ENCODE assay signal across 9 mouse cellular contexts in the genomic region with DNA sequence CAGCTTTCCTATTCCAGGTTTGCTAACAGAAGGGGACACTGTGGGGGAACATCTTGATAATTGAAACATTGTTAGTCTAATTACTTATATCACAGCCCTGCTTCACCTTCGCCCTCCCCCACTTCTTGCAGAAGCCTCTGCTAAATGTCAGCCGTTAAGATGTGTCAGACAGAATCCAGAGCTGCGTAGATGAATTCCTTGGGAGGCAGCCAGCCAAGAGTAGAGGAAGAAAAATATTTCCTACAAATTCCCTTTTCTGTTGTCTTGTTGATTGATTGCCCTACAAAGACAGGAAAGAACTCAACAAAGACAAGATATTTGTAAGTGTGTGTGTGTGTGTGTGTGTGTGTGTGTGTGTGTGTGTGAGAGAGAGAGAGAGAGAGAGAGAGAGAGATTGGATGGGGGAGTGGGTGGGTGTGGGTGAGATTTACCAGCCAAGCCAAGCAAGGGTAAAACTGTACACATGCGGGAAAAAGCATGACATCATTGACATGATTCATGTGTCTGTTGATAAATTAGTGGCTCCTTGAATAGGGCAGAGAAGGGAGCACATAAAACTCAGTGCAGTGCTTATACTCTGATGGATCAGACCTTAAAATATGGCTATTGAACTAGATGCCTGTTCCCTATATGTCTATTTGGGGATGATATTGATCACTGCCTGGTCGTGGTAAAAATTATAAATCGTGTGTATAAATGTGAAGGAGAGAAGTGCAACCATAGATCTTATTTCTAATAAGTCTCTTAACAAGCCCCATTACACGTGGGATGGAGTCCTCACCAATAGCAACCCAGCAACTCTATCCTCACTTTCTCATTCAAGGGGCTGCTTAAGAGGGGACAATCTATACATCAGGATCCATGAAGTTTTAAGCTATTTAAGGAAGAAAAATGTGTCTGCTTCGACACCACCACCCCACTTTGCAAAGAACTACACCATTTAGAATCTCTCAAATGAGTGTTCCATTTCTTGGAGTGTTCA.
A peak's percentile ranks its signal among the peaks of the same experiment; 100 is the strongest.
DNase-seq lines count a peak whose midpoint lies in the region; ATAC-seq lines count a peak whose summit lies in the region.
"Had no signal": no experiment of that assay in that cellular context is flagged by ENCODE, and none has a peak within 500 bp of the region (broad histone marks: within the 10 kb centered on the region; RNA-seq: fewer than 3 reads in every experiment).

No protein-coding gene starts in this region.

- DNase-seq in forebrain, embryonic 14.5 days (ENCODE audit: low spot score) = peak; percentile 75
- peak; percentile 18 for DNase-seq in urinary bladder, postnatal 14 days (ENCODE audit: low spot score)
- no peak for DNase-seq in urinary bladder, postnatal 10 days (ENCODE audit: low spot score)
- peak; percentile 77 for DNase-seq in kidney, postnatal 10 days
- no peak for DNase-seq in thymus, adult 18-20 months
- no peak for DNase-seq in spleen, adult 18-20 months

- no peak overlapping the region for H3K9ac ChIP-seq in forebrain, embryonic 14.5 days (ENCODE audit: low read length)
- H3K9ac ChIP-seq in forebrain, embryonic 12.5 days = no peak overlapping the region
- H3K9ac ChIP-seq: limb, embryonic 15.5 days had no signal

- H3K27me3 ChIP-seq in forebrain, embryonic 14.5 days (replicated peaks; ENCODE audit: control insufficient read depth, insufficient read depth, low read length) = no peaks in the 10 kb centered on the region
- no peaks in the 10 kb centered on the region for H3K27me3 ChIP-seq in forebrain, embryonic 12.5 days
- H3K27me3 ChIP-seq: limb, embryonic 15.5 days had no signal

- H3K27ac ChIP-seq in forebrain, embryonic 14.5 days (ENCODE audit: low read depth, low read length) = no peak overlapping the region
- no peak overlapping the region for H3K27ac ChIP-seq in forebrain, embryonic 12.5 days
- H3K27ac ChIP-seq: limb, embryonic 15.5 days had no signal

- 63% methylated on average over 8 of the region's 8 CpGs for WGBS in forebrain, embryonic 14.5 days
- WGBS in forebrain, embryonic 12.5 days = 71% methylated on average over 8 of the region's 8 CpGs

- peak; percentile 65 for ATAC-seq in forebrain, embryonic 14.5 days
- no peak; the same call in 1 of the 2 replicates for ATAC-seq in forebrain, embryonic 12.5 days (ENCODE audit: low FRiP score)
- no peak for ATAC-seq in monocyte, adult 5-6 weeks (replicated peaks; ENCODE audit: insufficient number of reproducible peaks, low FRiP score, low TSS enrichment, poor library complexity, severe bottlenecking)

- no peak overlapping the region for H3K4me3 ChIP-seq in forebrain, embryonic 14.5 days (ENCODE audit: low read depth, low read length)
- H3K4me3 ChIP-seq in forebrain, embryonic 12.5 days (replicated peaks) = no peak overlapping the region
- H3K4me3 ChIP-seq: limb, embryonic 15.5 days had no signal

- H3K4me2 ChIP-seq in forebrain, embryonic 14.5 days (ENCODE audit: low read length) = no peak overlapping the region
- no peak overlapping the region for H3K4me2 ChIP-seq in forebrain, embryonic 12.5 days
- H3K4me2 ChIP-seq: limb, embryonic 15.5 days had no signal

- no peaks in the 10 kb centered on the region for H3K36me3 ChIP-seq in forebrain, embryonic 14.5 days (ENCODE audit: control insufficient read depth, insufficient read depth, low read length)
- H3K36me3 ChIP-seq in forebrain, embryonic 12.5 days (replicated peaks) = no peaks in the 10 kb centered on the region
- H3K36me3 ChIP-seq: limb, embryonic 15.5 days had no signal

- H3K9me3 ChIP-seq in forebrain, embryonic 14.5 days (replicated peaks; ENCODE audit: control insufficient read depth, low read length) = no peaks in the 10 kb centered on the region
- H3K9me3 ChIP-seq in forebrain, embryonic 12.5 days = no peaks in the 10 kb centered on the region
- H3K9me3 ChIP-seq: limb, embryonic 15.5 days had no signal

- H3K4me1 ChIP-seq in forebrain, embryonic 14.5 days (ENCODE audit: control insufficient read depth, insufficient read depth, low read length) = peaks cover 12% of the 10 kb centered on the region; the same call in 1 of the 2 replicates
- peaks cover 20% of the 10 kb centered on the region for H3K4me1 ChIP-seq in forebrain, embryonic 12.5 days
- H3K4me1 ChIP-seq: limb, embryonic 15.5 days had no signal

Comparison
In these comparisons a context has a peak if more than half of its experiments do, and no peak if none do; other contexts are left out.
1. DNase-seq: peak in forebrain, embryonic 14.5 days (single experiment), urinary bladder, postnatal 14 days (single experiment) and kidney, postnatal 10 days (single experiment); none in urinary bladder, postnatal 10 days (single experiment), thymus, adult 18-20 months (0 of 2) and spleen, adult 18-20 months (0 of 2).